Mouse (Mus musculus): ENCODE measurements around the gene Psd4. TPM values are rescaled to one million over a fixed set of nuclear protein-coding genes. Genes with fewer than 3 reads are reported as not detected.
A peak's percentile ranks its signal among the peaks of the same experiment; 100 is the strongest.

The Psd4 gene
- polyA plus RNA-seq (2012; ENCODE audit: insufficient read depth, insufficient read length, missing spikeins) = 0.54 and 1.2 TPM in 2 replicates

- no peak within 1 kb of the TSS for H3K27ac ChIP-seq (replicated peaks; ENCODE audit: low read depth, low read length)
- H3K4me1 ChIP-seq (ENCODE audit: control insufficient read depth, insufficient read depth, insufficient read length, low read length) = peaks cover 3% of the 10 kb centered on the region; the same call in 1 of the 2 replicates
- H3K4me3 ChIP-seq (ENCODE audit: insufficient read depth, low read depth, low read length) = peak within 1 kb of the TSS; percentile 43
Observed at GRCm38 (mm10) chr2:24367030-24367894, at the start of gene Psd4. TSS of gene Psd4 (plus strand) at chr2:24367580.

GRCm38 (mm10) chr2:24317919-24318598 is 49.3 kb upstream of the Psd4 start:
- Histone ChIP-seq H3K27ac (replicated peaks; ENCODE audit: low read depth, low read length) (no peak overlapping the region), H3K4me1 (ENCODE audit: control insufficient read depth, insufficient read depth, insufficient read length, low read length) (no peaks in the 10 kb centered on the region), H3K4me3 (ENCODE audit: insufficient read depth, low read depth, low read length) (no peak overlapping the region)

- Histone ChIP-seq H3K27ac (replicated peaks; ENCODE audit: low read depth, low read length) (no peak overlapping the region), H3K4me3 (ENCODE audit: insufficient read depth, low read depth, low read length) (no peak overlapping the region), H3K4me1 (ENCODE audit: control insufficient read depth, insufficient read depth, insufficient read length, low read length) (no peaks in the 10 kb centered on the region)
Observed at GRCm38 (mm10) chr2:24335333-24335732, 32.0 kb upstream of the Psd4 start.

GRCm38 (mm10) chr2:24336545-24336944 is 30.8 kb upstream of the Psd4 start, which contains the start of gene Il1rn:
TSS of gene Il1rn (plus strand) at chr2:24336853.
- Histone ChIP-seq H3K27ac (replicated peaks; ENCODE audit: low read depth, low read length) (no peak within 1 kb of the TSS), H3K4me3 (ENCODE audit: insufficient read depth, low read depth, low read length) (no peak within 1 kb of the TSS), H3K4me1 (ENCODE audit: control insufficient read depth, insufficient read depth, insufficient read length, low read length) (no peaks in the 10 kb centered on the region)

GRCm38 (mm10) chr2:24341395-24341885 is 25.9 kb upstream of the Psd4 start:
- Histone ChIP-seq H3K4me1 (ENCODE audit: control insufficient read depth, insufficient read depth, insufficient read length, low read length) (no peaks in the 10 kb centered on the region), H3K27ac (replicated peaks; ENCODE audit: low read depth, low read length) (no peak overlapping the region), H3K4me3 (ENCODE audit: insufficient read depth, low read depth, low read length) (no peak overlapping the region)

GRCm38 (mm10) chr2:24344619-24345018 is 22.8 kb upstream of the Psd4 start:
- no peak overlapping the region for H3K27ac ChIP-seq (replicated peaks; ENCODE audit: low read depth, low read length)
- no peaks in the 10 kb centered on the region for H3K4me1 ChIP-seq (ENCODE audit: control insufficient read depth, insufficient read depth, insufficient read length, low read length)
- no peak overlapping the region for H3K4me3 ChIP-seq (ENCODE audit: insufficient read depth, low read depth, low read length)

GRCm38 (mm10) chr2:24345056-24345455 is 22.3 kb upstream of the Psd4 start:
- Histone ChIP-seq H3K27ac (replicated peaks; ENCODE audit: low read depth, low read length) (no peak overlapping the region), H3K4me1 (ENCODE audit: control insufficient read depth, insufficient read depth, insufficient read length, low read length) (no peaks in the 10 kb centered on the region), H3K4me3 (ENCODE audit: insufficient read depth, low read depth, low read length) (no peak overlapping the region)

GRCm38 (mm10) chr2:24347926-24348325 is 19.5 kb upstream of the Psd4 start:
- H3K4me3 ChIP-seq (ENCODE audit: insufficient read depth, low read depth, low read length) = no peak overlapping the region
- H3K4me1 ChIP-seq (ENCODE audit: control insufficient read depth, insufficient read depth, insufficient read length, low read length) = no peaks in the 10 kb centered on the region
- no peak overlapping the region for H3K27ac ChIP-seq (replicated peaks; ENCODE audit: low read depth, low read length)

GRCm38 (mm10) chr2:24351159-24351558 is 16.2 kb upstream of the Psd4 start:
- Histone ChIP-seq H3K4me3 (ENCODE audit: insufficient read depth, low read depth, low read length) (no peak overlapping the region), H3K27ac (replicated peaks; ENCODE audit: low read depth, low read length) (no peak overlapping the region), H3K4me1 (ENCODE audit: control insufficient read depth, insufficient read depth, insufficient read length, low read length) (no peaks in the 10 kb centered on the region)

GRCm38 (mm10) chr2:24353042-24353441 is 14.3 kb upstream of the Psd4 start:
- Histone ChIP-seq H3K27ac (replicated peaks; ENCODE audit: low read depth, low read length) (no peak overlapping the region), H3K4me1 (ENCODE audit: control insufficient read depth, insufficient read depth, insufficient read length, low read length) (no peaks in the 10 kb centered on the region), H3K4me3 (ENCODE audit: insufficient read depth, low read depth, low read length) (no peak overlapping the region)

- Histone ChIP-seq H3K4me1 (ENCODE audit: control insufficient read depth, insufficient read depth, insufficient read length, low read length) (no peaks in the 10 kb centered on the region), H3K27ac (replicated peaks; ENCODE audit: low read depth, low read length) (no peak overlapping the region), H3K4me3 (ENCODE audit: insufficient read depth, low read depth, low read length) (no peak overlapping the region)
Observed at GRCm38 (mm10) chr2:24357642-24358041, 9.7 kb upstream of the Psd4 start.

GRCm38 (mm10) chr2:24359347-24359746 is 8.0 kb upstream of the Psd4 start:
- Histone ChIP-seq H3K27ac (replicated peaks; ENCODE audit: low read depth, low read length) (no peak overlapping the region), H3K4me3 (ENCODE audit: insufficient read depth, low read depth, low read length) (no peak overlapping the region), H3K4me1 (ENCODE audit: control insufficient read depth, insufficient read depth, insufficient read length, low read length) (no peaks in the 10 kb centered on the region)

- Histone ChIP-seq H3K4me1 (ENCODE audit: control insufficient read depth, insufficient read depth, insufficient read length, low read length) (peaks cover 3% of the 10 kb centered on the region; the same call in 1 of the 2 replicates), H3K27ac (replicated peaks; ENCODE audit: low read depth, low read length) (no peak overlapping the region), H3K4me3 (ENCODE audit: insufficient read depth, low read depth, low read length) (no peak overlapping the region)
Observed at GRCm38 (mm10) chr2:24363818-24364217, 3.6 kb upstream of the Psd4 start.

GRCm38 (mm10) chr2:24366214-24366975 is 985 bp upstream of the Psd4 start:
- Histone ChIP-seq H3K4me1 (ENCODE audit: control insufficient read depth, insufficient read depth, insufficient read length, low read length) (peaks cover 3% of the 10 kb centered on the region; the same call in 1 of the 2 replicates), H3K4me3 (ENCODE audit: insufficient read depth, low read depth, low read length) (no peak overlapping the region), H3K27ac (replicated peaks; ENCODE audit: low read depth, low read length) (no peak overlapping the region)

- no peak overlapping the region for H3K27ac ChIP-seq (replicated peaks; ENCODE audit: low read depth, low read length)
- peak overlapping the region; percentile 43; the same call in 1 of the 2 replicates for H3K4me3 ChIP-seq (ENCODE audit: insufficient read depth, low read depth, low read length)
- peaks cover 3% of the 10 kb centered on the region; the same call in 1 of the 2 replicates for H3K4me1 ChIP-seq (ENCODE audit: control insufficient read depth, insufficient read depth, insufficient read length, low read length)
Observed at GRCm38 (mm10) chr2:24367895-24368261, 498 bp downstream of the Psd4 start.
